Mouse (Mus musculus) liver, embryonic 11.5 days (tissue): ENCODE measurements around the gene Capn11. TPM values are rescaled to one million over a fixed set of nuclear protein-coding genes. Genes with fewer than 3 reads are reported as not detected.

Experiments used
- ATAC-seq: fragments of 200-750 bp; cut with Nextera tagmentation; replicated peaks from 2 replicates; pipeline ENCODE4 v1.8.0; 2017; ENCODE audit warnings: moderate number of reproducible peaks, mild to moderate bottlenecking, moderate TSS enrichment, moderate library complexity; ENCODE audit not compliant: low FRiP score
- DNase-seq: peaks from one replicate; pipeline ENCODE4 v3.0.0-alpha.2; 2017; ENCODE audit warnings: low spot score
- H3K27ac ChIP-seq: fragments of 300-500 bp; sonication (generic); 2 replicates; pipeline ENCODE4 v1.5.1; 2014; ENCODE audit warnings: mild to moderate bottlenecking, low read depth, low read length, control low read depth
- H3K27me3 ChIP-seq: fragments of 300-500 bp; sonication (generic); replicated peaks from 2 replicates; pipeline ENCODE4 v1.6.1; 2014; ENCODE audit warnings: low read length, mixed read lengths; ENCODE audit not compliant: control insufficient read depth, insufficient read depth
- H3K36me3 ChIP-seq: fragments of 300-500 bp; sonication (generic); 2 replicates; pipeline ENCODE4 v1.6.1; 2014; ENCODE audit warnings: mild to moderate bottlenecking, low read length, moderate library complexity, mixed read lengths; ENCODE audit not compliant: control insufficient read depth, insufficient read depth
- H3K4me1 ChIP-seq: fragments of 300-500 bp; sonication (generic); replicated peaks from 2 replicates; pipeline ENCODE4 v1.6.1; 2014; ENCODE audit warnings: low read length, mixed read lengths; ENCODE audit not compliant: control insufficient read depth, insufficient read depth
- H3K4me2 ChIP-seq: fragments of 300-500 bp; sonication (generic); 2 replicates; pipeline ENCODE4 v1.6.1; 2014; ENCODE audit warnings: mild to moderate bottlenecking, control low read depth, moderate library complexity
- H3K4me3 ChIP-seq: fragments of 300-500 bp; sonication (generic); 2 replicates; pipeline ENCODE4 v1.5.1; 2014; ENCODE audit warnings: low read depth, low read length, control low read depth
- H3K9ac ChIP-seq: fragments of 300-500 bp; sonication (generic); 2 replicates; pipeline ENCODE4 v1.6.1; 2014; ENCODE audit warnings: low read depth, low read length, control low read depth
- H3K9me3 ChIP-seq: fragments of 300-500 bp; sonication (generic); 2 replicates; pipeline ENCODE4 v1.6.1; 2016; ENCODE audit warnings: low read length, inconsistent platforms, mixed read lengths; ENCODE audit not compliant: control insufficient read depth
- WGBS: fragments of 180-500 bp; shearing (Covaris S2); extraction: QIAGEN DNeasy Blood & Tissue Kit; methylation state at CpG from one replicate; pipeline ENCODE4 v1.1.7; 2014; 5-methylcytosine and 5-hydroxymethylcytosine counted together
- polyA plus RNA-seq: library from polyadenylated mRNA; unstranded; fragments of >200 nt; fragmentation: Nextera tagmentation; extraction: Ambion mirVana; gene quantifications from 2 replicates; pipeline ENCODE4 v1.2.1, GENCODE M21; 2014

Capn11 gene
- polyA plus RNA-seq, 1 experiment from 2014 or later: 0.43 TPM

- Histone ChIP-seq H3K9me3 (no peaks in the 10 kb centered on the region), H3K36me3 (peaks cover 24% of the 10 kb centered on the region)
- no peak for DNase-seq
Observed at GRCm38 (mm10) chr17:45671821-45672220, 12.7 kb upstream of the Capn11 start.

DNA sequence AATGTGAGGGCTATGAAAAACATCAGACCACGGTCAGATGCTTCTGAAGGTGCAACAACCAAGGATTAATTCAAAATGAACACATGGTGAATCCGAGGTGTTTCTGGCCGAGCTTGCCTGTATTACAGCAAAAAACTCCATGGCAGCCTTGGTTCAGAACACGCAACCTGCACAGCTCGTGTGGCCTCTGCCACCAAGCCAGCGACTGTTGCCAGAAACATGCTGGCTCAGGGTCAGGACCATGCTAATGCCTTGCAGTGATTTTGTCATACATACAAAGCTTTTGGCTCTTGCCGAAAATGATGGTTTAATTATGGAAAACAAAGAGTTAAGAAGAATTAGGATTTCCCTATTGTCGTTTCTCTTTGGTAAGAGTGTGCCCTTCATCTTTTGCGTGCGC lies 8.9 kb upstream of the Capn11 start:
- H3K27ac ChIP-seq: no peak overlapping the region
- no peak overlapping the region for H3K9ac ChIP-seq
- H3K27me3 ChIP-seq: no peaks in the 10 kb centered on the region
- peaks cover 12% of the 10 kb centered on the region for H3K36me3 ChIP-seq
- H3K4me2 ChIP-seq: no peak overlapping the region
- no peak overlapping the region for H3K4me3 ChIP-seq
- WGBS: 89% methylated on average over 10 of the region's 10 CpGs
- no peaks in the 10 kb centered on the region for H3K4me1 ChIP-seq
- H3K9me3 ChIP-seq: no peaks in the 10 kb centered on the region
- ATAC-seq (no peak), DNase-seq (no peak)

More at GRCm38 (mm10) chr17:45671821-45672220, 12.7 kb upstream of the Capn11 start:
- no peaks in the 10 kb centered on the region for H3K4me1 ChIP-seq
- no peak overlapping the region for H3K9ac ChIP-seq
- H3K4me2 ChIP-seq: no peak overlapping the region
- ATAC-seq: no peak
- 86% methylated on average over 1 of the region's 1 CpGs for WGBS
- no peaks in the 10 kb centered on the region for H3K27me3 ChIP-seq
- no peak overlapping the region for H3K4me3 ChIP-seq
- H3K27ac ChIP-seq: no peak overlapping the region

GRCm38 (mm10) chr17:45667481-45667880 lies 8.4 kb upstream of the Capn11 start:
- no peak overlapping the region for H3K9ac ChIP-seq
- no peaks in the 10 kb centered on the region for H3K4me1 ChIP-seq
- no peak overlapping the region for H3K27ac ChIP-seq
- no peak for ATAC-seq
- H3K4me3 ChIP-seq: no peak overlapping the region
- H3K9me3 ChIP-seq: no peaks in the 10 kb centered on the region
- H3K36me3 ChIP-seq: peaks cover 12% of the 10 kb centered on the region
- H3K27me3 ChIP-seq: no peaks in the 10 kb centered on the region
- WGBS: 84% methylated on average over 10 of the region's 10 CpGs
- no peak overlapping the region for H3K4me2 ChIP-seq
- DNase-seq: no peak

DNA sequence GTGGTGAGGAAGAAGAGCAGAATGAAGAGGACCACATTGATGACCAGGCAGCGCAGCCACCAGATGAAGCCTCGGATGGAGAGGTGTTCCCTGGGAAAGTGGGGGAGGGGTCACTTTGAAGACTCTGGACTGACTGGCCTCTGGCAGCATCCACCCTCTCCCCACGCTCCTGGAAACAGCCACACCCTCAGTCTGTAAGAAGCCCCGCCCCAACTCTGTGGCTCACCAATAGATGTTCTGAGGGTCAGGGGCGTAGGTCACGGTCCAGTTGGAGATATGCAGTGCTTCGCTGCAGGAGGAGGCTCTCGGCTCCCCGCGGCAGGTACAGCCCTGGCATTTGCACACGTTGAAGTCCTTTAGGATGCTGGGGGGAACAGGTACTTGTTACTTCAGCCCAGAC lies 7.0 kb upstream of the Capn11 start:
- Histone ChIP-seq H3K27ac (no peak overlapping the region), H3K4me3 (no peak overlapping the region), H3K27me3 (no peaks in the 10 kb centered on the region), H3K4me2 (no peak overlapping the region), H3K9ac (no peak overlapping the region), H3K9me3 (no peaks in the 10 kb centered on the region), H3K4me1 (no peaks in the 10 kb centered on the region), H3K36me3 (peaks cover 6% of the 10 kb centered on the region)
- ATAC-seq (no peak), DNase-seq (no peak)
- 66% methylated on average over 11 of the region's 11 CpGs for WGBS

GRCm38 (mm10) chr17:45664608-45665007 lies 5.5 kb upstream of the Capn11 start:
- Histone ChIP-seq H3K4me3 (no peak overlapping the region), H3K4me1 (peaks cover 5% of the 10 kb centered on the region; the same call in 1 of the 2 replicates), H3K27me3 (no peaks in the 10 kb centered on the region), H3K4me2 (no peak overlapping the region), H3K9ac (no peak overlapping the region), H3K36me3 (peaks cover 3% of the 10 kb centered on the region; the same call in 1 of the 2 replicates), H3K27ac (no peak overlapping the region), H3K9me3 (no peaks in the 10 kb centered on the region)
- DNase-seq (no peak), ATAC-seq (no peak)
- 89% methylated on average over 13 of the region's 13 CpGs for WGBS

GRCm38 (mm10) chr17:45663106-45663919 lies 4.2 kb upstream of the Capn11 start:
- H3K9me3 ChIP-seq: no peaks in the 10 kb centered on the region
- WGBS: 26% methylated on average over 27 of the region's 27 CpGs
- ATAC-seq (peak; percentile 46), DNase-seq (peak; percentile 80)
- H3K27me3 ChIP-seq: no peaks in the 10 kb centered on the region
- no peak overlapping the region for H3K4me3 ChIP-seq
- H3K36me3 ChIP-seq: peaks cover 3% of the 10 kb centered on the region; the same call in 1 of the 2 replicates
- no peak overlapping the region for H3K27ac ChIP-seq
- H3K9ac ChIP-seq: no peak overlapping the region
- peak overlapping the region; percentile 41 for H3K4me2 ChIP-seq
- H3K4me1 ChIP-seq: peaks cover 8% of the 10 kb centered on the region; the same call in 1 of the 2 replicates

DNA sequence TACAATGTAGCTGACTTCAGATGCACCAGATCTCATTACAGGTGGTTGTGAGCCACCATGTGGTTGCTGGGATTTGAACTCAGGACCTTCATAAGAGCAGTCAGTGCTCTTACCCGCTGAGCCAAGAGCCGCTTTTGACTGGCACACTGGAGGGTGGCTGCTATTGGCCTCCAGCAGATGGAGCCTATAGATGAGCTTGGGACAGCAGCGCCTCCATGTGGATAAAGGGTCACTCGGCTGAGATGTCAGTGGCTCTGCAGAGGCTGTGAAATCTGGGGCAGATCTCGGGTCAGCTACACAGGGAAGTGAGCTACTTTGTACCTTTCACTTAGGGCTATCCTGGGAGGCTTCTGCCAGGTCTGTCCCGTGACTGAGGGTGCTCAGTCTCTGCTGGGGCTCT lies 3.3 kb downstream of the Capn11 start:
- Histone ChIP-seq H3K36me3 (no peaks in the 10 kb centered on the region), H3K27me3 (no peaks in the 10 kb centered on the region), H3K4me2 (no peak overlapping the region), H3K9ac (no peak overlapping the region), H3K9me3 (no peaks in the 10 kb centered on the region), H3K4me1 (peaks cover 14% of the 10 kb centered on the region), H3K4me3 (no peak overlapping the region), H3K27ac (no peak overlapping the region)
- WGBS: 19% methylated on average over 6 of the region's 6 CpGs
- ATAC-seq: 0 out of 2 replicates have a peak, but pooled peaks have one; percentile 18
- no peak for DNase-seq

DNA sequence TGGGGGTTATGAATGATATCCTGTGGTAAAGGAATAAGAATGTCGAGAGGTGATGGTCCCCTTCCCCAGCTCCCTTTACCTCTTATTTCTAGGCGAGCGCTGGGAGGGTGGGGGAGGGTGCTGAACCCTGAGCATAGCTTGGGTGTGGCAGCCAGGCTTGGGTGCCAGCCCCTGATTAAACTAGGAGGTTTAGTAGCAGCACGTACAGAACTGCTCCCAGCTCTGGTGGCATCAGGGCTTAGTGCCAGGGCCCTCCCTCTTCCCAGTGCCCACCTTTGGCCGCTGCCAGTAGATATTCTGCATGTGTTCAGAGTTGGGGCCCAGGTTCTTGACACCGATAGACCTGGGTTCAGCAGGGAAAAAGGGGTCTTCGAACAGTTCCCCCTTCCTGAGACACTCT lies 5.9 kb downstream of the Capn11 start:
- Histone ChIP-seq H3K9ac (no peak overlapping the region), H3K27ac (no peak overlapping the region), H3K4me2 (no peak overlapping the region), H3K4me1 (peaks cover 7% of the 10 kb centered on the region), H3K4me3 (no peak overlapping the region), H3K9me3 (no peaks in the 10 kb centered on the region), H3K27me3 (no peaks in the 10 kb centered on the region), H3K36me3 (no peaks in the 10 kb centered on the region)
- ATAC-seq (peak; percentile 60; the same call in 1 of the 2 replicates), DNase-seq (no peak)
- 66% methylated on average over 7 of the region's 7 CpGs for WGBS

- Histone ChIP-seq H3K4me1 (no peaks in the 10 kb centered on the region), H3K4me2 (no peak overlapping the region), H3K4me3 (no peak overlapping the region), H3K9ac (no peak overlapping the region), H3K27ac (no peak overlapping the region), H3K9me3 (peaks cover 4% of the 10 kb centered on the region), H3K36me3 (no peaks in the 10 kb centered on the region), H3K27me3 (no peaks in the 10 kb centered on the region)
- DNase-seq: no peak
- WGBS: 87% methylated on average over 4 of the region's 4 CpGs
- ATAC-seq: no peak
Observed at GRCm38 (mm10) chr17:45644185-45644584, 14.9 kb downstream of the Capn11 start.
